Mouse (Mus musculus) limb, embryonic 10.5 days (tissue): ENCODE data around the gene Top1. TPM values are rescaled to one million over a fixed set of nuclear protein-coding genes. Genes with fewer than 3 reads are reported as not detected.

Experiments used
- DNase-seq: peaks from one replicate; pipeline ENCODE4 v3.0.0-alpha.2; 2017; ENCODE audit warnings: low spot score
- H3K27ac ChIP-seq: fragments of 300-500 bp; sonication (generic); 2 replicates; pipeline ENCODE4 v1.5.1; 2016; ENCODE audit warnings: mild to moderate bottlenecking
- H3K27me3 ChIP-seq: fragments of 300-500 bp; sonication (generic); 2 replicates; pipeline ENCODE4 v1.6.1; 2016; ENCODE audit warnings: low read depth, mild to moderate bottlenecking; ENCODE audit not compliant: poor library complexity, severe bottlenecking
- H3K36me3 ChIP-seq: fragments of 300-500 bp; sonication (generic); 2 replicates; pipeline ENCODE4 v1.6.1; 2016; ENCODE audit warnings: mild to moderate bottlenecking, moderate library complexity
- H3K4me1 ChIP-seq: fragments of 300-500 bp; sonication (generic); 2 replicates; pipeline ENCODE4 v1.6.1; 2016
- H3K4me3 ChIP-seq: fragments of 300-500 bp; sonication (generic); 2 replicates; pipeline ENCODE4 v1.5.1; 2016; ENCODE audit warnings: mild to moderate bottlenecking, moderate library complexity
- H3K9me3 ChIP-seq: fragments of 300-500 bp; sonication (generic); replicated peaks from 2 replicates; pipeline ENCODE4 v1.6.1; 2016; ENCODE audit warnings: mild to moderate bottlenecking
- WGBS: fragments of 180-500 bp; shearing (Covaris S2); methylation state at CpG from one replicate; pipeline ENCODE4 v1.1.7; 2016; 5-methylcytosine and 5-hydroxymethylcytosine counted together
- polyA plus RNA-seq: library from polyadenylated mRNA; unstranded; fragments of >200 nt; fragmentation: Nextera tagmentation; extraction: Ambion mirVana; gene quantifications from 2 replicates; pipeline ENCODE4 v1.2.1, GENCODE M21; 2016

Top1 gene
- polyA plus RNA-seq, 1 experiment from 2014 or later, result 107 TPM

DNA sequence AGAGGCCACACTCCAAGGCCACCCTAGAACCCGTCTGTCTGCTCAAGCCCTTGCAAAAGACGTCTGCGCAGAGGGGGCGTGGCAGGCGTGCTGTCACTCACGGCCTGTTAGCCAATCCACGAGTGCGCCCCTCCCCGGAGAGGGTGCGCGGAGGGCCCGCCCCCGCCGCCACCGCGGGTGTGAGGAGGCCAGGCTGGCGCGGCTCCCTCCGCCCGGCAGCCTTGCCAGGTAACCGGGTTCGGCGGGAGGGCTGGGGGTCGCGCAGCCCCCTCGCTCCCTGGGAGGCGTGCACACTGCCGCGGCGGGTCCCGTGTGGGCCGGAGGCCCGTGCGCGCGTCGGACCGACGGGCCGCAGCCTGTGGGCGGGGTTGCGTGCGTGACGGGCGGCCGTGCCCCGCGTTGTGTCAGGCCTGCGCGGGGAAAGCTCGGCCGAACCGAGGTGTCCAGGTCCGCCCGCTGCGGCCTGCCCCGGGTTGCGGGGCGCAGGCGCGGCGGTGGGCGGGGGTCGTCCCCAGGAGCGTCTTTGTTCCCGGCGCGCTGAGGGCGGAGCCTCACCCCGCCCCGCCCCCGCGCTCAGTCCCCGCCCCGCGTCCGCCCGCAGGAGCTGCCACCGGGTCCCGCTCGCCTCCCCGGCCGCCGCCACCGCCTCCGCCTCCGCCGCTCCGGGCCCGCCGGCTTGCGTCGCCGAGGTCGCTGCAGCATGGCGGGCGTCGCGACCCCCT is 85.6 kb downstream of the Top1 start, which contains the start of gene Plcg1:
Gene Plcg1 (plus strand): TSS at position 184 of the 722 bp plus-strand sequence.
- Histone ChIP-seq H3K4me3 (peak within 1 kb of the TSS; percentile 91), H3K36me3 (peaks cover 37% of the 10 kb centered on the region), H3K27me3 (no peaks in the 10 kb centered on the region), H3K9me3 (no peaks in the 10 kb centered on the region), H3K4me1 (peaks cover 48% of the 10 kb centered on the region), H3K27ac (peak within 1 kb of the TSS; percentile 100)
- WGBS, result under 1% methylated on average over 91 of the region's 99 CpGs
- DNase-seq, result peak; percentile 98

DNA sequence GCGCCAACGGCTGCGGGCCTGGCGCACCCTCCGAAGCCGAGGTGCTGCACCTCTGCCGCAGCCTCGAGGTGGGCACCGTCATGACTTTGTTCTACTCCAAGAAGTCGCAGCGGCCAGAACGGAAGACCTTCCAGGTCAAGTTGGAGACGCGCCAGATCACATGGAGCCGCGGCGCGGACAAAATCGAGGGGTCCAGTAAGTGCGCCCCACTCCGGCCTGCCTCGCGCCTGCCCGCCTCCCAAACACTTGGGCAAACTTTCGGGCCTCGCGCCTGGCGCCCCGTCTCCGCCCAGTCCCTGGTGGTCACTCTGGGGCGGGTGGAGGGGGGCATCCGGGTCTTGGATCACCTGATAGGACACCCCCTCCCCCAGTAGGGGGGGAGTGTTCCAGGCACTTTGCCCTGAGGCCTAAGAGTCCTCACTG is 86.2 kb downstream of the Top1 start:
- peak; percentile 78 for DNase-seq
- Histone ChIP-seq H3K9me3 (no peaks in the 10 kb centered on the region), H3K27ac (peak overlapping the region; percentile 100), H3K4me3 (peak overlapping the region; percentile 91), H3K4me1 (peaks cover 48% of the 10 kb centered on the region), H3K27me3 (no peaks in the 10 kb centered on the region), H3K36me3 (peaks cover 40% of the 10 kb centered on the region)
- under 1% methylated on average over 32 of the region's 32 CpGs for WGBS

DNA sequence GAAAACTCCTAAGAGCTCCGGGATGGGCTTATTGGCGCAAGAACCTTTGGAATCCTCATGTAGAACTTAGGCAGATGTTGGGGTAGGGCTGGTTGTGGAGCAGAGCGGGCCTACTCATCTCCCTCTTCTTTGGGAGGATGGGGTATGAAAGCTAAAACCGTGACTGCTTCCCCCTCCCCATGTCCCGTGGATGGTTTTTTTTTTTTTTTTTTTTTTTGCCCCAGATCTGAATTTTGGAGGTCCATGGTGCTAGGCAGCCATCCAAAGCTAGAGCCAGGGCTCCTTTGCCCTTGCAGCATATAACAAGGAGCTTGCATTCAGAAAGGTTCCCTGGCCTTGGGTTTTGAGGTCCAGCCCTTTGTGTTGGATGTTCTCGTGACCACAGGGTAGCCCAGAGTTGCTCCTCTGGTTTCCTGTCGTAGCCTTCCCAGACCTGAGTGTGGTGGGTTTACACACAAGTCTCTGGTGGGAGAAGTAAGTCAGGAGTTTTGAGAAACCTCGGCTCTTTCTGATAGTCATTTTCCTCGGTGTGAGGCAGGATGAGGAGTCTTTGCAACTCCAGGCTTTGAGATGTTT is 86.8 kb downstream of the Top1 start:
- 53% methylated on average over 8 of the region's 9 CpGs for WGBS
- Histone ChIP-seq H3K4me3 (peak overlapping the region; percentile 91), H3K27me3 (no peaks in the 10 kb centered on the region), H3K4me1 (peaks cover 48% of the 10 kb centered on the region), H3K36me3 (peaks cover 46% of the 10 kb centered on the region), H3K9me3 (no peaks in the 10 kb centered on the region), H3K27ac (peak overlapping the region; percentile 100)
- no peak for DNase-seq

DNA sequence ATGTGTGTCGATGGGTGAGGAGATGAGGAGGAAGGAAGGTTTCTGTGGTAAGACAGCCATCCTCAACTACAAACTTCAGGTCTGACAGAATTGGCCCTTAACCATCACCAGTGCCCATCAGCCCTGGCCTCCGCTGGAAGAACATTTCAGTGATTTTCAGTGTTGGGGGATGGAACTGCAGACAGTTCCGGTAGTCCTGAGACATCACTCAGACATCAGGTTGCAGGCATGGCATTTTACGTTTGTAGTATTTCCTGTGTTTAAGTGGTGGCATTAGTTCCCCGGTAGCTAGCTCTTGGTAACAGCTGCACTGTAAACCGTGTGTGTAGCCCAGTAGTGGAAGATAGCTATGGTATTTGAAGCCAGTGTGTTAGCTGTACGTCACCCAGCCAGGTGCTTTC is 87.4 kb downstream of the Top1 start:
- H3K4me1 ChIP-seq, result peaks cover 49% of the 10 kb centered on the region
- WGBS, result 60% methylated on average over 7 of the region's 7 CpGs
- peaks cover 53% of the 10 kb centered on the region for H3K36me3 ChIP-seq
- H3K27ac ChIP-seq, result peak overlapping the region; percentile 54
- no peaks in the 10 kb centered on the region for H3K9me3 ChIP-seq
- DNase-seq, result no peak
- no peaks in the 10 kb centered on the region for H3K27me3 ChIP-seq
- H3K4me3 ChIP-seq, result peak overlapping the region; percentile 91

DNA sequence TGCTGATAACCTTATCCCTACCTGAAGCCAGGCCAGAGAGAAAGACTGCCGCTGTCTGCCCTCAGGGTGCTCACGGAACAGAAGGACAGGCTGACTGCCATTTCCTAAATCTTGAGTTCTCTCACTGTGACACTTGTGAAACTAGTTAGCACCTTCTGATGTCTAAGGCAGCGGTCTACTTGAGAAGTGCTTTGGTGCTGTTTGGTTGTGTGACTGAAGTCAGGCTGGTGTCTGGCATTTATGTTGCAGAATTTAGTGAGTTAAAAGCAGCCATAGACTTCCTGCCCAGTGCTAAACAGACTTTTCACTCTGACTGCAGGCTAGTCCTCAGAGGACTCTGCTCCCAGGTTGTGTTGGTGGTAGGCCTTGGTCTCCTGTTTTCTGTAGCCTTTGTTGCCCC is 88.6 kb downstream of the Top1 start:
- H3K4me3 ChIP-seq, result peak overlapping the region; percentile 91; the same call in 1 of the 2 replicates

DNA sequence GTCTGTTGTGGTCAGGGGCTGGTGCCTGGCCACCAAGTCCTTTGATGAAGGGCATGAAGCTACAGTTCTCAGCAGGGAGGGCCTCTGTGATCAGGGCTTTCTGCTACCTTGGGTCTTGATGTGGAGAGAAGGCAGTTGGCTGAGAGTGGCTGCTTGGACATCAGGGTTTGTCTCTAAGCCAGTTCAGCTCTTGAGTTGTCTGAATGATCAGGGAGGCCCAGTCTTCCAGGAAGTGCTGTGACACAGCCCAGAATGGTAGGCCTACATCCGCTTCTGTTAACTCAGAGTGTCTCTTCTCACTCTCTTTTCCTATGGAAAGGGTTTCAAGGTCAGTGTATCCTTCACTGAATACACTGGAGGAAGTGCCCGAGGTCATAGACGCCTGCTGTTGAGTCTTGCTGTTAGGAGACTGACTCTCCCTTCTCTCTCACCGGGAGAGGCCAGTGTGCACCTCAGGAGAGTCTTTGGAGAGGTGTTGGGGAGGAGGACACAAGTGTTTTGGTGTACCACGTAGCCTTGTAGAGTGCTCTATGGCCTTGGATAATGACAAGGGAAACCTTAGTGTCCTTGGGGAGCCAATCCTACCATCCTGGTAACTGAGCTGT is 90.1 kb downstream of the Top1 start:
- H3K27me3 ChIP-seq, result no peaks in the 10 kb centered on the region
- H3K9me3 ChIP-seq, result no peaks in the 10 kb centered on the region
- H3K27ac ChIP-seq, result no peak overlapping the region
- 89% methylated on average over 5 of the region's 5 CpGs for WGBS
- no peak overlapping the region for H3K4me3 ChIP-seq
- peaks cover 78% of the 10 kb centered on the region for H3K36me3 ChIP-seq
- peaks cover 54% of the 10 kb centered on the region for H3K4me1 ChIP-seq
- DNase-seq, result no peak

More for the DNA sequence above, 88.6 kb downstream of the Top1 start:
- DNase-seq, result no peak
- 83% methylated on average over 3 of the region's 3 CpGs for WGBS
- peaks cover 65% of the 10 kb centered on the region for H3K36me3 ChIP-seq
- peaks cover 58% of the 10 kb centered on the region for H3K4me1 ChIP-seq
- H3K27me3 ChIP-seq, result no peaks in the 10 kb centered on the region
- H3K9me3 ChIP-seq, result no peaks in the 10 kb centered on the region
- no peak overlapping the region for H3K27ac ChIP-seq

DNA sequence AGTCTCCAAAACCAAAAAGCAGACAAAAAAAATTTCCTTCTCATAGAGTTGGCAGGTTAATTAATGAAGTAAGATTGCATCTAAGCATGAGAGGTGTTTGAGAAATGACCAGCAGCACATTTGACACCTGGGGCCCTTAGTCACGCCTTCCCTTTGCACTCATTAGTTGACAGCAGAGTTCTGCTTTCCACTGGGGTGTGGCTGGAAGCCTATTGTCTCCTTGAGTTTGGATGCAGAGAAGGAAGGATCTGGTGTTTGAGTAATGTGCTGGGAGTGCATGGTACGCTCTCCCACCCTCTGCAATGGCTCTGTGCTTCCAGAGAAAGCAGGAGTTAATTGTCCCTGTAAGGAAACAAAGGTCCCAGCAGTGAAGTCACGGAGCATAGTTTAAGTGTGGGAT is 90.8 kb downstream of the Top1 start:
- DNase-seq, result no peak
- Histone ChIP-seq H3K4me3 (no peak overlapping the region), H3K4me1 (peaks cover 55% of the 10 kb centered on the region), H3K36me3 (peaks cover 85% of the 10 kb centered on the region), H3K27me3 (no peaks in the 10 kb centered on the region), H3K9me3 (no peaks in the 10 kb centered on the region), H3K27ac (no peak overlapping the region)
- WGBS, result 96% methylated on average over 3 of the region's 3 CpGs

DNA sequence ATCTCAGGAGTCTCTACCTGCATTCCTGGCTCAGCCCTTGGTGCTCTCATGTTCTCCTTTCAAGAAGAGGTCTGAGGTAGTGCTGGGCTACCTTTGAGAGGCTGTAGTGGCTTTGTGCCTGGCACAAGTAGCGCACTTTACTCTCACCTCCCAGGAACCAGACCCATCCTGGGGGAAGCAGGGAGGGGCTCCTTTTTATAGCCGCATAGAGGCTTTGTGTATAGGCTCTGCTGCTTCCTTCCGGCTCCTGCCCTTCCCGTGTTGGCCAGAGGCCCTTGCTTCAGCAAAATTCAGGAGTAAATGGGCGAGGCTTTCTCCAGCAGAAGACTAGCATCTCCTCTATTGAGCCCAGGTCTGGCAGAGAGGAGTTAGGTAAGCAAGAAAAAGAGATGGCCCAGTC is 92.7 kb downstream of the Top1 start:
- Histone ChIP-seq H3K27me3 (no peaks in the 10 kb centered on the region), H3K27ac (0 out of 2 replicates have a peak overlapping the region, but pooled peaks have one; percentile 6), H3K9me3 (no peaks in the 10 kb centered on the region), H3K4me1 (peaks cover 42% of the 10 kb centered on the region), H3K4me3 (no peak overlapping the region), H3K36me3 (peaks cover 97% of the 10 kb centered on the region)
- 71% methylated on average over 5 of the region's 5 CpGs for WGBS
- no peak for DNase-seq

DNA sequence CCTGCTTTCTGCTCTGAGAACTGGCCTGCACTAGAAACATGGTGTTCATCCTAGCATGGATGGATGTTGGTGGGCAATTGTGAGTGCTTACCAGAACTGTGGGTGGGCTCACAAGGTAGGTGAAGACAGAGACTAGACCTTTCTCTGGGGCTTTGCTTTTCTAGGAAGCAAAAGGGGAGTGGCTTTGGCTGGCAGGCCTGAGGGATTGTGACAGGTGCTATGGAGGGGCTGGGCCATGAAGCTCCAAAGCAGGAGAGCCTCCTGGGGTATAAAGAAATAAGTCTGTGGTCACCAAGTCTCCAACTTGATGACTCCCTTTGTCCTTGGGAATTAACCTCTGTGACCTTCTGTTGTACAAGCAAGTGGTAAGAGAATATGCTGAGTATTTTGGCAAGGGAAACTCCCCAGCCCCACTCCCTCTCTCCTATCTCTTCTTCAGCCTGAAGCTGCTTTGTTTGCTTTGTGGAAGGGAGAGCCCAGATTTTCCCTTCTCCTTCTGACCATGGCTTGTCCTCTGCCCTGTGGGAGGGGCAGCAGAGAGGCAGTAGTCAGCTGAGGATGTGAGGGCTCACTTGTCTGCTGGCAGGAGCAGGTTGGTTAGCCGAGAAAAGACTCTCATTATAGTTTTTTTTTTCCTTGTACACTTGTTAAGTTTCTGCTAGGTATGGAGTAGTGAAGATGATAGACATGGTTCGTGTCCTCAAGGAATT is 94.1 kb downstream of the Top1 start:
- 76% methylated on average over 2 of the region's 2 CpGs for WGBS
- H3K36me3 ChIP-seq, result peaks cover 94% of the 10 kb centered on the region
- no peak for DNase-seq

DNA sequence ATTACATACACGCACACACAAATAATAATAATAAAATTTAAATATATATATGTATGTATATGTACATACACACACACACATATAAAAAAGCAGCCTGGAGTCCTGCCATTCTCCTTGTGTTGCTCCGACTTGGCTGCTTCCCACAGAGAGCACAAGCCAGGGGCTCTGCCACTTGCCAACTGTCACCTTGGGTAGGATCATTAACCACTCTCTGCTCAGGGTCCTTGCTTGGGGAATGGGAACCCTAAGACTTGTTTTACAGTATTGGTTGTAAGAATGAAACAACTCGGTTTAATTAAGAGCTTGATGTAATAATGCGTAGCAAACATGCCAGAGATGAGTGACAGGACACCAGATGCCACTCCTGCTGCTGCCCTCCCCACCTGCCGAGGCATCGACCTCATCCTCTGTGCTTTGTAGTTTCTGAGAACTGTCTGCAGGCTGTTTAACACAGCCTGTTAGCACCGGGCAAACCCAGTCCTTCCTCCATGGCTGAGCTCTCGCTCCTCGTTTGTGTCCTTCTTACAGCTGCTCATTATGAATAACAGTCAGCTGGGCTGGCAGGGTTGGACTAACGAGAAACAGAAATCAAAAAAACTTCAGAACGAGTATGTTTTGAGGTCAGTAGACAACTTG is 95.0 kb downstream of the Top1 start:
- no peak for DNase-seq
- H3K4me3 ChIP-seq, result no peak overlapping the region
- H3K27me3 ChIP-seq, result no peaks in the 10 kb centered on the region
- no peak overlapping the region for H3K27ac ChIP-seq
- WGBS, result 74% methylated on average over 11 of the region's 11 CpGs
- no peaks in the 10 kb centered on the region for H3K9me3 ChIP-seq
- peaks cover 24% of the 10 kb centered on the region for H3K4me1 ChIP-seq
- H3K36me3 ChIP-seq, result peaks cover 94% of the 10 kb centered on the region

More for the DNA sequence above, 94.1 kb downstream of the Top1 start:
- H3K9me3 ChIP-seq, result no peaks in the 10 kb centered on the region
- peaks cover 28% of the 10 kb centered on the region for H3K4me1 ChIP-seq
- no peak overlapping the region for H3K4me3 ChIP-seq
- H3K27me3 ChIP-seq, result no peaks in the 10 kb centered on the region
- H3K27ac ChIP-seq, result no peak overlapping the region

DNA sequence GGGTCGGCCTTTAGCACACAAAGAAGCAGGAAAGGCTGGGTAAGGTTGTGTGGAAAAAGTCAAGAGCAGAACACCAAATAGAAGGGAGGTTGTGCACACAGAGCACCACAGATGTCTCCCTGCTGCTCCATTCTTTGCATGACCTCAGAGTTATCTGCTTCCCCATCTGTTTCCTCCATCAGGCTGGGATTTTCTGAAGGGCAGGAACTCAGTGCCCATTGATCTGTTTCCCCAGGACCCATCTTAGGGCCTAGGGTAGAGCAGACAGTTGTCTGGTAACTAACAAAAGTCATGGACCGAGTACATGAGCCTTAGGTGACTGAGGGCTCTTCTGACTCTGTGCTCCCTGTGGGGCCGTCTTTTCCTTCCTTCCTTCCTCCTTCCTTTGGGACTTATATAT is 95.9 kb downstream of the Top1 start:
- Histone ChIP-seq H3K27me3 (no peaks in the 10 kb centered on the region), H3K4me1 (peaks cover 24% of the 10 kb centered on the region), H3K36me3 (peaks cover 94% of the 10 kb centered on the region), H3K27ac (no peak overlapping the region), H3K9me3 (no peaks in the 10 kb centered on the region), H3K4me3 (no peak overlapping the region)
- 83% methylated on average over 3 of the region's 3 CpGs for WGBS
- no peak for DNase-seq

DNA sequence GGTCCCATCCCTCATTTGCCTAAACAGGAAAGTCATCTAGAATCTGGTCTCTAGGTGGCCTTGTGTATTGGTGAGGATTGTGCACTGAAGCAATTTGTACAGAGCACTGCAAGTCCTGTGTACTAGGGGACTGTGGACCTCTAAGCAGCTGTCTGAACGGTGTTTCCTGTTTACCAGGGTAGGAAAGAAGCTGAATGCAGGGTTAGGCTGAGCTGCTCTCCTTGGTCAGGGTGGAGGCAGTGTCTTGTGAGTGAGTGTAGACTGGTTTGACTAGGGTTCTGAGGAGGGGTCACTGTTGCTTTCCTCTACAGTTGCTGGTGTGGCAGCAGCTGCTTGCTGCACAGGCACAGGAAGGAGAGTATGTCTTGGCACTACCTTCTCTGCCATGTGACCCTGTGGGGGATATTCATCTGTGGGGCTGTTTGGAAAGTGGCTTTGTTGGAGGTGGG is 96.5 kb downstream of the Top1 start:
- whole genome bisulfite sequencing, result 85% methylated on average over 1 of the region's 1 CpGs
- Histone ChIP-seq H3K4me3 (no peak overlapping the region), H3K27ac (no peak overlapping the region), H3K4me1 (peaks cover 24% of the 10 kb centered on the region), H3K36me3 (peaks cover 94% of the 10 kb centered on the region), H3K9me3 (no peaks in the 10 kb centered on the region), H3K27me3 (no peaks in the 10 kb centered on the region)
- DNase-seq, result no peak
